Mouse (Mus musculus) WW6 (cell line): ENCODE results near the gene Celf3.

Experiments used
- DNase-seq: peaks from one replicate; pipeline ENCODE4 v3.0.0-alpha.2; 2013; ENCODE audit warnings: low read depth, low spot score

The Celf3 gene

GRCm38 (mm10) chr3:94479564-94479963 is 1.5 kb downstream of the Celf3 start:
- no peak for DNase-seq

GRCm38 (mm10) chr3:94480291-94480884 is 2.3 kb downstream of the Celf3 start, which contains the start of gene Riiad1:
Gene Riiad1, minus strand, starts transcription at chr3:94480341.
- no peak for DNase-seq

DNA sequence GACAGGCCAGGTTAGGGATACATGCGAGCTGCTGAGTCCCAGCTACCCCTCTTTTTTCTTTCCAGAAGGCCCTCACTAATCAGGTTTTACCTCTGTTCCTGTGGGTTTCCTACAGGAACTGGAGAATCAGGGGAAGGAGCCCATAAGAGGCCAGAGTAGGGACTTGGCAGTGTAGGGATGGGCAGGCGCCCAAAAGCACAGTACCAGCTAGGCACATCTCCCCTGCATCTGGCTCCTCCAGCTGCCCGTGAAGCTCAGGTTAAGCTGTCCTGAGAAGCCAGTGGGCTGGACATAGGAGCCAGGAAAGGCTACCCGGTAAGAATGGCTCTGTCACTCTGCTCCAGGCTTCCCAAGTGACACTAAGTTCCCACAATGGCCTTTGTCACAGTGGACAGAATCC is 3.3 kb downstream of the Celf3 start:
- DNase-seq: no peak

DNA sequence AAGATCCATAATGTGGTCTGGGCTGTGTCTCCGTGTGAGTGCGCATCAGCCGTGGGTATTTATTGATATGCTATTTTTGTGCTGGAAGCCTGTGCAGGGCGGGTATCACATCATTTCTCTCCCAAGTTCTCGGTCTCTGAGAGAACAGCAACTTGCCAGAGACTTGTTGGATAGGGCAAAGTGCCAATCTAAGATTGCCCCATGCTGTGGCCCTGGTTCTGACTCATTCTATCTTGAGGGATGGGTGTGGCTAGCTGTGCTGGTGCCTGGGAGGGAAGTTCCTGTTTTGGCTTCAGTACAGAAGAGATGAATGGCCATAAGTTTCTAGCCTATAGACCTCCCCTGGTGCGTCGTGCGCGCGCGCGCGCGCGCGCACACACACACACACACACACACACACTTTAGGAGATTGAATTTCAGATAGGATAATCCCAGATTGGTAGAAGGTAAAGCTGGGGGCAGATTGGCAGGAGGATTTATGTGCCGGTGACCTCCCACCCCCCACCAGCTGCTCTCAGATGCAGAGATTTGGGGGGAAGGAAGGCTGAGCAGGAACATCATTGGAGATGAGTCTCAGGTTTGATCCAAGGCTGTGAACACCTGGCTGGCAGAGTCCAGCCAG is 4.8 kb downstream of the Celf3 start:
- no peak for DNase-seq

- DNase-seq: no peak
Observed at GRCm38 (mm10) chr3:94483790-94484439, 5.8 kb downstream of the Celf3 start.

GRCm38 (mm10) chr3:94485922-94486321 is 7.8 kb downstream of the Celf3 start:
- DNase-seq: no peak

- no peak for DNase-seq
Observed at GRCm38 (mm10) chr3:94487581-94487980, 9.5 kb downstream of the Celf3 start.

DNA sequence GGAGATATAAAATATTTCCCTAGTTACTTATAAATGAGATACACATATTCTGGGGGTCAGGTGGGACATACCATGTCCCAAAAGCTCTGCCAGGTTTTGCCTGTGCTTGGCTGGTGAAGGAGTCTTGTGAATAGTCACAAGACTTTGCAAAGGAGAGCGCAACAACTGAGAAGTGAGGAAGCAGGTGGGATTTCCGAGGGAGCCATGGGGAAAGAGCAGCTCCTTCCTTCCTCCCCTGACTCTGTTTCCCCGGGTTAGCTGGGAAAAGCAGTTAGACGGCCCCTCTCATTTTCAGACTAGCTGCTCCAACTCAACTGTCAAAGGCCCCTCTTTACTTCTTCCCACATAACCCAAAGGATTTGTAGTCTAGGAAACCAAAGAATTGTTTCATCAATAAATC is 19.1 kb downstream of the Celf3 start:
- no peak for DNase-seq

DNA sequence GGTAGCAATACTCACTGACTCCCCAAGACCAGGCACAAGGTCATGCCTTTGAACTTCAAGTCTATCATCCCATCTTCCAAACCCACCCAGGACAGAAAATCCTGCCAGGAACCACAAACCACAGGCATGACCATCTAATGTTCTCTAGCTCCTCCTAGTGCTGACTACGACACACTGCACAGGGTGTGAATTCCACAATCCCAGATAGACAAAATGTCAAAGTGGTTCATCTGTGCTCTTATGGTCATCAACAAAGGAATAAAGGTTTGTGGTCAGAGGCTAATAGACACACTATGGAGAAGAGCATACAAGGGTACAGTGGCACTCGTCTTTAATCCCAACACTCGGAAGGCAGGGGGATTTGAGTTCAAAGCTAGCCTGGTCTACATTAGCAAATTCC is 24.1 kb downstream of the Celf3 start:
- DNase-seq: no peak

- DNase-seq: no peak
Observed at GRCm38 (mm10) chr3:94506664-94507063, 28.6 kb downstream of the Celf3 start.

- DNase-seq: no peak
Observed at GRCm38 (mm10) chr3:94526731-94527130, 48.6 kb downstream of the Celf3 start.

- peak; percentile 14 for DNase-seq
Observed at GRCm38 (mm10) chr3:94533968-94534367, 55.9 kb downstream of the Celf3 start.

- DNase-seq: no peak
Observed at GRCm38 (mm10) chr3:94537187-94537586, 59.1 kb downstream of the Celf3 start.
